Mouse (Mus musculus): ENCODE data around the gene Miip. TPM values are rescaled to one million over a fixed set of nuclear protein-coding genes. Genes with fewer than 3 reads are reported as not detected.

The Miip gene
- total RNA-seq, 4 experiments from 2014 or later: 21.2 to 25.9 (median 24.1) TPM

Other genes with a start within 250 kb of the Miip start
- gene Zfp979, start 226.3 kb downstream of the Miip start, total RNA-seq (2022): under 1 TPM in 2 of 4 experiments, not detected in 2; 0.18 to 0.35 TPM
- gene Zfp534, start 166.3 kb downstream of the Miip start, total RNA-seq (2022): not detected
- gene Zfp984, start 59.0 kb downstream of the Miip start, total RNA-seq (2022): 1 to 10 TPM; 1.9 to 2.3 (median 2.1) TPM
- 10 to 100 TPM; 15.2 to 23.5 (median 20.0) TPM for gene Zfp933, start 20.4 kb downstream of the Miip start, total RNA-seq (2022)
- 10 to 100 TPM in 2 of 4 experiments, 1 to 10 TPM in 2; 8.4 to 11.7 (median 9.9) TPM for gene Fv1, start 163 bp upstream of the Miip start, total RNA-seq (2022)
- gene Mfn2, start 35.9 kb upstream of the Miip start, total RNA-seq (2022): 100 to 1,000 TPM; 190 to 210 (median 200) TPM
- gene Plod1, start 68.0 kb upstream of the Miip start, total RNA-seq (2022): 10 to 100 TPM; 19.4 to 21.5 (median 20.9) TPM
- 10 to 100 TPM; 26.0 to 30.2 (median 28.1) TPM for gene 2510039O18Rik, start 72.1 kb upstream of the Miip start, total RNA-seq (2022)
- gene Nppb, start 117.0 kb upstream of the Miip start, total RNA-seq (2022): not detected
- under 1 TPM in 2 of 4 experiments, not detected in 2; 0.39 to 0.66 TPM for gene Nppa, start 131.9 kb upstream of the Miip start, total RNA-seq (2022)
- 10 to 100 TPM; 81.7 to 89.6 (median 84.8) TPM for gene Clcn6, start 170.0 kb upstream of the Miip start, total RNA-seq (2022)
- gene Mthfr, start 170.3 kb upstream of the Miip start, total RNA-seq (2022): 10 to 100 TPM; 32.7 to 41.0 (median 38.5) TPM
- gene Agtrap, start 219.2 kb upstream of the Miip start, total RNA-seq (2022): 10 to 100 TPM in 2 of 4 experiments, 1 to 10 TPM in 2; 7.0 to 12.8 (median 9.1) TPM